Mouse (Mus musculus) adrenal gland, adult 8-10 months (tissue): Measurements from ENCODE around the gene Golim4. TPM values are rescaled to one million over a fixed set of nuclear protein-coding genes. Genes with fewer than 3 reads are reported as not detected.
A peak's percentile ranks its signal among the peaks of the same experiment; 100 is the strongest.
"Not testable (repeated sequence)": the region's sequence is repeated elsewhere in the genome, so short reads cannot be mapped to it uniquely, and the experiment has no call there.

ENCODE experiments used
- DNase-seq: peaks from one replicate; pipeline ENCODE4 v3.0.0; 2022
- total RNA-seq, 4 experiments: library from RNA; stranded (reverse); gene quantifications; 2 replicates each; pipeline ENCODE4 v1.2.4; 2022

Golim4 gene
- 100 to 1,000 TPM in 2 of 4 experiments, 10 to 100 TPM in 2; 65.7 to 123 (median 89.4) TPM for total RNA-seq

DNA sequence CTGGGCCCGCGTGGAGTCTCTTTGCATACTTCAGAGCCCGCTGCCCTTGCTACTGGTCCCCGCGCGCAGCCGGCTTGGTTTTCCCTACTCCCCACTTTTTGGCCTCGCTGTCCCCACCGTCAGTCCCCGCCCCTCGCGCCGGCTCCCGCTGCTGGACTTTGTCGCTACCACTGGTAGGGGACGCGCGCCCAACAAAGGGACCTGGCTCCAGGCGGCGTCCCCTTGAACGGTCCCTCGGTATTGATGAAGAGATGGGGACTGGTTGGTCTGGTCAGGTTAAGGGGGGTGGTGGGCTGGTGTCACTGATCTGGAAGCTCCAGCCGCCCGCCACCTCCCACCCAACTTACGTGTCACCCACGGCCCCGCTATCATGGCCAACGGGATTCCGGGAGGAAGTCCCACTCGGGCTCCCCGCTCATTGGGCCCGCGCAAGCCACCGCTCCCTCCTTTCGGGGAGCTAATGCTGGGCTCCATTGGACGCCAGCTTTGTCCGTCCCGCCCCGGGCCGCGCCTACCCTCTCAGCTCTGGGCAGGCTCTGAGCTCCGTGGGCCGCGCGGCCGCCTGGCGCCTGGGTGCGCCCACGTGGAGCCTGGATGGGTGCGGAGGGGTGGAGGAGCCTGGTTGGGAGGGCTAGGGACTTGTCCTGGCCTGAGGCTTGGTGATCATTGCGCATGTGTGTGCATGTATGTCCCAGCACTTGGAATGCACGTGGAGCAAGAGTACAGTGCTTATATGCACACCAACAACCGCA lies at the start of gene Golim4:
Golim4 (minus strand) TSS at position 399 of the 752 bp plus-strand sequence.
- DNase-seq, result peak; percentile 95

- no peak for DNase-seq
These were observed 48.9 kb upstream of the Golim4 start for GRCm38 (mm10) chr3:76005621-76006020.

DNA sequence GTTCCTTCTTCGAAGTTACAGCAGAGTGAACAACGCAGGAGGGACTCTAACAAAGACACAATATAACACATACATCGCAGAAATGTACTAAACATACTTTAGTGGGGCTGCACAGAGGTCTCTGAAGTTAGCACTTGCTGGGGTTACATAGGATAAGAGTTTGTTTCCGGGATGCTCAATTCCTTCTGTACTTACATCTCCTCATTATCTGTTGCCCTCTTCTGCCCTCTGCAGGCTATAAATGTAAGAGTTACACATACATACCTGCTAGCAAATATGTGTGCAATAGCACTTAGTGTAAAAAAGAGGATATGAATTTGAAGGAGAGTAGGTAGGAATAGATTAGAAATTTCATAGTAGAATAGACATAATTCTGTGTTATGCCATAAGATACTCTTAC lies 44.4 kb upstream of the Golim4 start:
- no peak for DNase-seq

- DNase-seq, result no peak
These were observed 43.7 kb upstream of the Golim4 start for GRCm38 (mm10) chr3:76000481-76000880.

DNA sequence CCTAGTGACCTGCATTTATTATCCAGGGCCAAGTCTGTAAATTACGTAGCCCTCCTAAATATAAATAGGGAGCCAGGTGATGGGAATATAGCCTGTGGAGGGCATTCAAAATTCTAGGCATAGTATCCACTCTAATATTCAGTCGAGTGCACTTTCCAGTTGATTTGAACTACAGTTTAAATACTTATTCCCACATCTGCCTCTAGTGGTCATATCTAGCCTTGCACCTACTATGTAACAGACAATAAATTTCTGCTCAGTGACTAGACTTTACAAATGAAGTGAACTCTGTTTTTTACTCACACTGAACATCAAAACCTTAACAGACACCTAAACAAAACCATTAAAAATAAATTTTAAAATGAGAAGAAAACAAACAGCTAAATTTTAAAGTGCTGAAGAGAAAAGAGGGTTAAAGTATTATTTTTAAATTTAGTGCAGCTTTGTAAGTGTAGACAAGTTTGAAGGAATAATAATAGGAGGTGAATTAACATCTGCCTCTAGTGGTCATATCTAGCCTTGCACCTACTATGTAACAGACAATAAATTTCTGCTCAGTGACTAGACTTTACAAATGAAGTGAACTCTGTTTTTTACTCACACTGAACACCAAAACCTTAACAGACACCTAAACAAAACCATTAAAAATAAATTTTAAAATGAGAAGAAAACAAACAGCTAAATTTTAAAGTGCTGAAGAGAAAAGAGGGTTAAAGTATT lies 24.4 kb upstream of the Golim4 start:
- DNase-seq, result not testable (repeated sequence)

GRCm38 (mm10) chr3:75962784-75963772 lies 6.3 kb upstream of the Golim4 start:
- DNase-seq, result not testable (repeated sequence)

GRCm38 (mm10) chr3:75955661-75956491 lies 873 bp downstream of the Golim4 start:
- peak; percentile 40 for DNase-seq

- DNase-seq, result peak; percentile 53
These were observed 2.6 kb downstream of the Golim4 start for GRCm38 (mm10) chr3:75954185-75954584.

GRCm38 (mm10) chr3:75952328-75953060 lies 4.3 kb downstream of the Golim4 start:
- DNase-seq, result no peak

GRCm38 (mm10) chr3:75950897-75951296 lies 5.9 kb downstream of the Golim4 start:
- no peak for DNase-seq

GRCm38 (mm10) chr3:75949358-75949757 lies 7.4 kb downstream of the Golim4 start:
- no peak for DNase-seq

GRCm38 (mm10) chr3:75948541-75949095 lies 8.1 kb downstream of the Golim4 start:
- DNase-seq, result no peak

DNA sequence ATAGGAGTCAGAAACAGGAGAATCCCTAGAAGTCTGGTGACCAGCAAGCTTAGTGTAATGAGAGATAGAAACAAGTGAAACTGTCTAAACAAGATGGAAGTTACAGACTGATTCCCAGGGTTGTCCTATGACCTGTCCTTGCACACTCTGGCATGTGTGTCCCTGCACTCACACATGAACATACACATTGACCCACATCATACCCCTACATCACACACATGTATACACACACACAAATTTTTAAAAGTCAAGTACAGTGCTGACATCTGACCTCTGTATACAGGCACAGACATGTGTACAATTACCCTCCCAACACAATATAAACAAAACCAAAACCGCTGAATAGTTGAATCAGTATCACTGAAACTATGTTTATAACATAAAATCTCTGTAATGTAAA lies 8.7 kb downstream of the Golim4 start:
- no peak for DNase-seq

DNA sequence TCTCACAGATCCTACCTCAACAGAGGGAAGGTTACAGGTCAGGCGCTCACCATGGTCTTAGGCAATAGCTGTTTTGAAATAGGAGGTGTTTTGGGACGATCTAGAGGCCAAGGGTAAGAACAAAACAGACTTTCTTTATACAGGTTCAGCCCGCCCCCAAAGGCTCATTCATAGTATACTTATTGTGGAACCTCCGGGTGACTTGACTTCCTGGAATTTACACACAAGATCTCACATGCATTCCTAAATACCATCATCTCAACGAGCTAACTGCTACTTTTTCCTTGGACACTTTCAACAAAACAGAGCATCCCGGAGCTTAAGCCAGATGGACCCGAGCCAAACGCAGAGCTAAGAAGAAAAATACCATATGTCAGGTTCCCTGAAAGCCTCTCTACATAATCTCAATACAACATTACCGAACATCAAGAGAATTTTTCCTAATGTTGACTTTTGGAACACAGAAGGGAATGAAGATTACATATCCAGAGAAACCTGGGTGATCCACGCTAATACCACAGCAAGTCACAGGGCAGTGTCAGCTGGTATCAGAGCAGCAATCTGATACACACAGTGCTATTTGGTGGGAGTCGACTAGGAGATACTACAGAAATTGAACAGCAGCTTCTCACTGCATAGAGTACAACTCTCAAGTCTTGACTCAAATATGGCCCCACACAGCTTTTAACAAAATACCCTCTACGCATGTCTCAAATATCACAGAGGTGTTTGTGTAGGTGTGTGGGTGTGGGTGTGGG lies 14.3 kb downstream of the Golim4 start:
- no peak for DNase-seq

DNA sequence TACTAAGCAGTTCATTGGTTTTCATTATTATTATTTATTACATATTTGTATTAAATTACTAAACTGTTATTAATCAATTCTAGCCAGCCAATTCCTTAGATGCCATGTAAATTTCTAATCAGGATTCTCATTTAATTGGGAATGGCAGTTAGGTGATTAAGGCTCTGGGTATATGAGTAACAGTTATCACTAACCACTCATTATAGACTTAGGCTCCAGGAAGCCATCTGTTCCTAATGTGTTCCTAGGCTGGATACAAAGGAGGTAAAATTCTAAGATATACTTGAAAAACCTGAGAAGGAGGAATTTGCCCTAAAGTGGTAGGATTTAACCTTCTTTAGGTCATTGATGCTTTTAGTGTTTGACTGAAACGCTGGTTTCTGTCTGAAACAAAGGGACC lies 14.9 kb downstream of the Golim4 start:
- no peak for DNase-seq

DNA sequence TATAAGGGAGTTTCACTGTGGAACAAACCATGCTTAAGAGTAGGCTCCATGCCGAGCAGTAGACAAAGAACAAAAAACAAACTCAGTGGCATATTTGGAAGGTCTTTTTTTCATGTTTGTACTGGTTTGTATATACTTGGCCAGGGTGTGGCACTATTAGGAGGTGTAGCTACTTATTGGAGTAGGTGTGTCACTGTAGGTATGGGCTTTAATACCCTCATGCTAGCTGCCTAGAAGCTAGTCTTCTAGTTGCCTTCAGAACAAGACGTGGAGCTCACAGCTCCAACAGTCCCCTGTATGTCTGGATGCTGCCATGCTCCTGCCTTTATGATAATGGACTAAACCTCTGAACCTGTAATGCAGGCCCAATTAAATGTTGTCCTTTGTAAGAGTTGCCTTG lies 20.6 kb downstream of the Golim4 start:
- DNase-seq, result no peak

DNA sequence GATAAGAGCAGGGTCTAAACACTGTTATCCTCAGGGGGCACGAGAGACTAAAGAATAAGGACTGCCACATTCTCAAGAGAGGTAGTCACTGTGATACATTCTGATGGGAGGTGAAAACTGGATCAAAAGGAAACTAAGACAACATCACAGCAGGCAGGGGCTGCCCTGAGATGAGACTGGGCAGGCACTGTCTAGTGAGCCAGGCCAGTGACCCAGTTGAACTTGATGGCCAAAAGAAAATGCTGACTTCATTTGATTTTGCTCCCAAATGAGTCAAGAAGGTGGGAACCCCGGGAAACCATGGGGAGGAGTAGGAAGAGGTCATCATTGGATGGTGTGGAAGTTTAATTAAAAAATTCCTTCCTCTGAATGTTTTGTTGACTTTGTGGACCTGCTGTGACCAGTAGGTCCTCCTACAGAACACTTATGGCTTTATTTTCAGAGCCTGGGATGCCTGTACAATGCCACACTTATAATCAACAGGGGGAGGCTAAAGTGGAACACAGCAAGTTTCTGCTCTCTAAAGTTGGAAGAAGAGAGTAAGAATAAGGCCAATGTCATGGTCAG lies 26.0 kb downstream of the Golim4 start:
- DNase-seq, result no peak

GRCm38 (mm10) chr3:75929926-75930548 lies 26.7 kb downstream of the Golim4 start:
- peak; percentile 71 for DNase-seq

DNA sequence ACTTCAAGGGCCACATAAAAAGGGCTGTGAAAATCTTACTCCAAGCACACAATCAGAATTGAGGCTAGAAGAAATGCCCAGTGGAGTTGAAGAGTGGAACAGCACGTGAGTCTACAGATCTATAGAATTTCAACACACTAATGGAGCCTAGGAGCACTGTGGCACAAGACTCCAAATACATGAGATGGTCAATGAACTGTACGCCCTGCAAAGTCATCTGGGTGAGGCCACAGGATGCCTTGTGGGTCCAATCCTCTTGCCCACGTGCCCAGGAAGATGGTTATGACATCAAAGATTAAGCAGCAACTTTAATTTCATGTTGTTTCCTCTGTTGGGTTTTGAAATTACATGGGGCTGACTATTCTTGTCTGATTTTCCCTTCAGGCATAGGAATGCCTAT lies 30.4 kb downstream of the Golim4 start:
- no peak for DNase-seq
